Mouse (Mus musculus) spleen, adult 2 months (tissue): Measurements from ENCODE around the gene Psmc3ip. TPM values are rescaled to one million over a fixed set of nuclear protein-coding genes. Genes with fewer than 3 reads are reported as not detected.
"Not testable (repeated sequence)": the region's sequence is repeated elsewhere in the genome, so short reads cannot be mapped to it uniquely, and the experiment has no call there.

ENCODE experiments used
- DNase-seq, 2 experiments: peaks; one replicate each; pipeline versions ENCODE4 v3.0.0 to v3.0.0-alpha.2; 2012 to 2021; ENCODE audit warnings: low spot score in 2 of 2, low read depth in 1 of 2
- H3K27ac ChIP-seq: fragments of 200-500 bp; 2 replicates; pipeline ENCODE4 v1.5.1; 2012; ENCODE audit warnings: low read length, inconsistent platforms; ENCODE audit not compliant: insufficient read depth
- H3K27me3 ChIP-seq: fragments of 200-500 bp; 2 replicates; pipeline ENCODE4 v1.6.1; 2012; ENCODE audit warnings: mild to moderate bottlenecking, moderate library complexity, low read length, inconsistent platforms; ENCODE audit not compliant: control insufficient read depth, insufficient read depth
- H3K36me3 ChIP-seq: fragments of 200-500 bp; 2 replicates; pipeline ENCODE4 v1.6.1; 2012; ENCODE audit warnings: mild to moderate bottlenecking, low read length, inconsistent platforms; ENCODE audit not compliant: control insufficient read depth, insufficient read depth
- H3K4me1 ChIP-seq: fragments of 200-500 bp; 2 replicates; pipeline ENCODE4 v1.6.1; 2011; ENCODE audit warnings: inconsistent platforms; ENCODE audit not compliant: control insufficient read depth, insufficient read depth, insufficient read length
- H3K4me3 ChIP-seq: fragments of 200-500 bp; 2 replicates; pipeline ENCODE4 v1.5.1; 2011; ENCODE audit warnings: mild to moderate bottlenecking, inconsistent platforms; ENCODE audit not compliant: insufficient read depth, insufficient read length; ENCODE audit errors: extremely low read depth
- CTCF ChIP-seq: fragments of 200-500 bp; IDR thresholded peaks from 2 replicates; pipeline ENCODE4 v1.5.1; 2011; ENCODE audit warnings: mild to moderate bottlenecking, inconsistent platforms; ENCODE audit not compliant: insufficient read depth, insufficient read length, insufficient replicate concordance; ENCODE audit errors: extremely low read depth
- POLR2A ChIP-seq: fragments of 200-500 bp; IDR thresholded peaks from 2 replicates; pipeline ENCODE4 v1.6.1; 2011; ENCODE audit warnings: low read depth, low read length, inconsistent platforms
- WGBS: fragments of 180-500 bp; shearing (Covaris S2); methylation state at CpG from one replicate; pipeline ENCODE4 v1.1.7; 2018; 5-methylcytosine and 5-hydroxymethylcytosine counted together
- polyA plus RNA-seq: library from polyadenylated mRNA; depleted of rRNA; stranded (reverse); fragments of >200 nt; gene quantifications from 2 replicates; pipeline ENCODE4 v1.2.3, GENCODE M21; 2012

Gene Psmc3ip
- polyA plus RNA-seq, 1 experiment: 0.90 TPM

DNA sequence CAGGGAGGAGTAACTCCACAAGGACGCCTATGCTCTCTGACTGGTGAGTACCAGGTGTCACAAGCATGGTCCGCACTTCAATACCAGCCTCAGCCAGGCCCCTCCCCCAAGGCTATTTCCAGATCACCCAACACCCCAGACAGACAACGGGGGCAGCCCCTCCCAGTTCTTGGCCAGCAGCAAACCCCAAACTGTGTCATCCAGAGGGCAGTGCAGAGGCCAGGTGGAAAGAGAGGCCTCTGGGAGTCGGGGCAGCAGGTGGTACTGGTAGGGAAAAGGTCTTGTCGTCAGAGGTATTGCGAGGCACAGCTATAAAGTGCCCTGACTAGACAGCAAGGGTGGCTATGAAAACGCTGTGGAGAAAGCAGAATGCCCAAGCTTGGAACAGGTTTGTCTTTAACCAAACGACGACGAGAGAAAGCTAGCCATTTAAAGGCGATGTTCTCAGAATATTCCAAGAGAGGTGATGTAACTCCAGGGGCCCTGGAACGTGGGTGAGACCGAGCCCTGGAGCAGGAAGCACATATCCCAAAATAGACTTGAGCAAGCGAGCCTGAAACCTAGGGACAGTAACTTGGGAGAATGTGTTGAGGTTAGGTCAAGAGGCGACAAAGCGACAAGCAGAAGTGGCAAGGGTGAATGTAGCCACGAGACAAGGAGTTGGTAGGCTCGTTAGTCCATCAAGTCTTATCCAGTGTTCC, 35.0 kb upstream of the Psmc3ip start:
- Histone ChIP-seq H3K27ac (no peak overlapping the region), H3K4me1 (no peaks in the 10 kb centered on the region), H3K27me3 (no peaks in the 10 kb centered on the region), H3K36me3 (peaks cover 8% of the 10 kb centered on the region; the same call in 1 of the 2 replicates), H3K4me3 (no peak overlapping the region)
- no peak for DNase-seq
- 60% methylated on average over 18 of the region's 18 CpGs for WGBS
- TF ChIP-seq CTCF (no peak), POLR2A (no peak)

DNA sequence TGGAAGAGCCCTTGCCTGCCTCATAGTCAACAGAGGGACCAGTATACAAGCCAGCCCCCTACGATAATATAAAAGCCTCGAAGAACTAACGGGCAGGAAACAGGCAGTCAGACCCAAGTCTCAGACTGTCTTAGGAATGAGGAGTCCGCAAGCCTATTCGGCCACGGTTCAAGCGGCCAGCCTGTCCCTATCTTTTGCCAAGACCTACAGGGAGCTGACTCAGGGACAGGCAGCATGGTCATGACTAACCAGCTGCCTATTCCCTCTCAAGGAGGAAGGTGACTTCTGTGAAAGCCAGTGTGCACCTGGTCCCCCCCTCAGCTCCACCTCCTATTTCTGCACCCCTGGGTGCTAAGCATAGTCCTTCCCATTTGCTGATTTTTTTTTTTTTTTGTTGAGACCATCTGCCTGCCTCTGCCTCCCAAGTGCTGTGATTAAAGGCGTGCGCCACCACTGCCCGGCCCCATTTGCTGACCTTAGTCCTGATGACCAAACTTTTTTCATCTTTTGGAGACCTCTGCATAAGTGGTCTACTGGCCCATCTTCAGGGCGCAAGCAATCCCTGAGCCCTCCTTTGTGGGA, 33.9 kb upstream of the Psmc3ip start:
- Histone ChIP-seq H3K36me3 (peaks cover 8% of the 10 kb centered on the region; the same call in 1 of the 2 replicates), H3K27ac (no peak overlapping the region), H3K4me1 (no peaks in the 10 kb centered on the region), H3K27me3 (no peaks in the 10 kb centered on the region), H3K4me3 (no peak overlapping the region)
- no peak for DNase-seq
- TF ChIP-seq POLR2A (no peak), CTCF (no peak)
- WGBS: 82% methylated on average over 11 of the region's 11 CpGs

DNA sequence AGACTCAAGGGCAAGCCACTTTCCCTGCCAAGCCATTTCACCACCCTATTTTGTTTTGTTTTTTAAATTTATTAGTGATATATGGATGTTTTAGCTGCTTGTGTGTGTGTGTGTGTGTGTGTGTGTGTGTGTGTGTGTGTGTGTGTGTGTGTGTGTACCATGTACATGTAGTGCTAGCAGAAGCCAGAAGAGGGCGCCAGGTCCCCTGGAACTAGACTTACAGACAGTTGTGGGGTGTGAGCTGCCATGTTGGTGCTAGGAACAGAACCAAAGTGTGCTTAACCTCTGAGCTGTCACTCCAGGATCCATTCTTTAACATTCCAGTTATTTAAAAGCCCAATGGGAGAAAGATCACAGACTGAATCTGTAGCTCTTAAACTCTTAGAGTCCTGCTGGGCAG, 31.8 kb upstream of the Psmc3ip start:
- TF ChIP-seq CTCF: no peak
- TF ChIP-seq POLR2A: no peak
- Histone ChIP-seq H3K4me3 (no peak overlapping the region), H3K27me3 (no peaks in the 10 kb centered on the region), H3K36me3 (peaks cover 8% of the 10 kb centered on the region; the same call in 1 of the 2 replicates), H3K27ac (no peak overlapping the region), H3K4me1 (no peaks in the 10 kb centered on the region)
- WGBS: 100% methylated on average over 1 of the region's 1 CpGs
- no peak for DNase-seq

DNA sequence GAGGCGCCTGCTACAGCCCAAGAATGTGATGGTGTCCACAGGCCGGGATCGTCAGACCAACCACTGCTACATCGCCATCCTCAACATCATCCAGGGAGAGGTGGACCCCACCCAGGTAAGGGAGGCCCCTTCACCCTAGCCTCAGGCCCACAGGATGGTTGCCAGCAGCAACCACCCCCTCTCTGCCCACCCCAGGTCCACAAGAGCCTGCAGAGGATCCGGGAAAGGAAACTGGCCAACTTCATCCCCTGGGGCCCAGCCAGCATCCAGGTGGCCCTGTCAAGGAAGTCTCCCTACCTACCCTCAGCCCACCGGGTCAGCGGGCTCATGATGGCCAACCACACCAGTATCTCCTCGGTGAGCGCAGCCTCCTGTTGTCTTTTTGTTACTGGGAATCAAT, 29.8 kb upstream of the Psmc3ip start:
- not testable (repeated sequence) for H3K36me3 ChIP-seq, H3K4me1 ChIP-seq, H3K27ac ChIP-seq, H3K27me3 ChIP-seq, H3K4me3 ChIP-seq, DNase-seq
- 97% methylated on average over 9 of the region's 9 CpGs for WGBS

DNA sequence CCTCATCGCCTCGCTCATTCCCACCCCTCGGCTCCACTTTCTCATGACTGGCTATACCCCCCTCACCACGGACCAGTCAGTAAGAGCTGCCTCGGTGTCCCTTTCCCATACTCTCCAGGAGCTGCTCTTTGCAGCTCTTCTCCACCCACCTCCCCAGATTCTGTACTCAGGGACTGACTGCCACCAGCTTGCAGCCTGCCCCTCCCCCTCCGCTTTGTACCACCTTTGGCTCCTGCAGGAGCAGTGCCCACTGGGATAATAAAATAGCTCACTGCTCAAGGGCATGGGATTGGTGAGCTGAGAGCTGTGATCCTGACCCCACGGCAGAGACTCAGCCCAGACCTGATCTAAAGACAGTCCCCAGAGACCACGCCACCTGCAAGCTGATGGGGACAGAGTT, 29.3 kb upstream of the Psmc3ip start:
- DNase-seq, H3K27ac ChIP-seq, H3K4me1 ChIP-seq, H3K36me3 ChIP-seq, H3K4me3 ChIP-seq, H3K27me3 ChIP-seq: not testable (repeated sequence)
- WGBS: 93% methylated on average over 8 of the region's 8 CpGs

DNA sequence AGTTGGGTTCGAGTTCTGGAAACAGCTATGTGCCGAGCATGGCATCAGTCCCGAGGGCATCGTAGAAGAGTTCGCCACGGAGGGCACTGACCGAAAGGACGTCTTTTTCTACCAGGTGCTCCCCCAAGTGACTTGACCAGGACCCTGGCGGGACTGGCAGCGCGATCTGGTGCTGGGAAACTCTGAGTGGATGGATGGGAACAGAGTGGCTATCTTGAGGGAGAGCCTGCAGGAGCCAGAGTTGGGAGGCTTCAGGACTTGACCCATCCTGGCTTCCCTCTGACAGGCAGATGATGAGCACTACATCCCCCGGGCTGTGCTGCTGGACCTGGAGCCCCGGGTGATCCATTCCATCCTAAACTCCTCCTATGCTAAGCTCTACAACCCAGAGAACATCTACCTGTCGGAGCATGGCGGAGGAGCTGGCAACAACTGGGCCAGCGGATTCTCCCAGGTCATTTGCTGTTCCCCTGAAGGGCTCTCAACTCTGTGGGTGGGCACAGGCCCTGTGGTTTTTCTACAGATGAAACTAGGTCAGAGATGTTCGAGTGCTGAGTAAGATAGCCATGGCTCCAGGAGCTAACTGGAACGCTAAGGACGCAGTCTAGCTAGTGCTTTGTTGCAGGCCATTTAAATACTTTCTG, 25.4 kb upstream of the Psmc3ip start:
- H3K36me3 ChIP-seq: peaks cover 2% of the 10 kb centered on the region
- H3K27ac ChIP-seq: peak overlapping the region; percentile 66; the same call in 1 of the 2 replicates
- H3K27me3 ChIP-seq: no peaks in the 10 kb centered on the region
- H3K4me1 ChIP-seq: peaks cover 16% of the 10 kb centered on the region
- 29% methylated on average over 19 of the region's 19 CpGs for WGBS
- DNase-seq: no peak
- peak overlapping the region; percentile 72; the same call in 1 of the 2 replicates for H3K4me3 ChIP-seq
- no peak for TF ChIP-seq POLR2A
- TF ChIP-seq CTCF: no peak
